Mouse (Mus musculus): Measurements from ENCODE around the gene Dzank1.

Gene Dzank1

DNA sequence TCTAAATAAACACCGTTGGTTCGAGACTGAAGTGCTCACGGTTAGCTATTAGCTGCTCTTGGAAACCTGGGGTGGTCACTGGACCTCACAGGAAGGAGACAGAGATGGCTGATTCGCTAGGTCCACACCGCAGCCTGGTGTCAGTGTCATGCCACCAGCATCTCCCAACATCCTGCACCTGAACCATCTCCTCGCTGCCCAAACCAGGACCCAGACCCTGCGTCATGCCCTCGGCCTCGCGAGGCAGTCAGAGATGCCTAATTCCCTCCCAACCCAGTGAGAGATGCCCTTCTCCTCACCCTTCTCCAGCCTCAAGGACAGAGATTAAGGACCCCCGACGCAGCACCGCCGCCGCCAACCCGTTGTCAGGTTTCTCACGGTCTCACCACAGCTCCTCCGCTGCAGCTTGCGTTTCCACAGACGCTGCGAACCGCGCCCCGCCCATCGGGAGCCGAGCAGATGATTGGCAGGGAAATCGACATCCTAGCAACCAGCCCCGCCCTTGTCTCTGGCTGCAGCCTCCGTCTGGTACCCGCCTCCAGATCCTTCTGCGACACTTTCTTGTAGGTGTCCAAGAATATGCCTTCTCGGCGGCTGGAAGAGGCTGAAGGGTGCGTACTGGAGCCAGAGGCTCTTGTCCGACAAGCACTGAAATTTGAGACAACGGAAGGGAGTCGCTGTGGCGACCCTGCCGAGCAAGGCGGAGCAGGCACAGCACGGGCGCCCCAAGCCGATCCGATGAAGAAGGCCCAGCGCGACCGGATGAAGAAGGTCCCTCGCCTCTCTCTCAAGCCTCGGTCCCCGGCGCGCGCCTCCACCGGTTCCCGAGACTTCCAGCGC, at the start of gene Dzank1, which contains the start of gene Polr3f:
TSS of gene Dzank1 (minus strand) at position 434 of the 840 bp plus-strand sequence.
TSS of gene Polr3f (plus strand) at position 738 of the 840 bp plus-strand sequence.
- peak; percentile 97 for DNase-seq (ENCODE audit: low spot score)

DNA sequence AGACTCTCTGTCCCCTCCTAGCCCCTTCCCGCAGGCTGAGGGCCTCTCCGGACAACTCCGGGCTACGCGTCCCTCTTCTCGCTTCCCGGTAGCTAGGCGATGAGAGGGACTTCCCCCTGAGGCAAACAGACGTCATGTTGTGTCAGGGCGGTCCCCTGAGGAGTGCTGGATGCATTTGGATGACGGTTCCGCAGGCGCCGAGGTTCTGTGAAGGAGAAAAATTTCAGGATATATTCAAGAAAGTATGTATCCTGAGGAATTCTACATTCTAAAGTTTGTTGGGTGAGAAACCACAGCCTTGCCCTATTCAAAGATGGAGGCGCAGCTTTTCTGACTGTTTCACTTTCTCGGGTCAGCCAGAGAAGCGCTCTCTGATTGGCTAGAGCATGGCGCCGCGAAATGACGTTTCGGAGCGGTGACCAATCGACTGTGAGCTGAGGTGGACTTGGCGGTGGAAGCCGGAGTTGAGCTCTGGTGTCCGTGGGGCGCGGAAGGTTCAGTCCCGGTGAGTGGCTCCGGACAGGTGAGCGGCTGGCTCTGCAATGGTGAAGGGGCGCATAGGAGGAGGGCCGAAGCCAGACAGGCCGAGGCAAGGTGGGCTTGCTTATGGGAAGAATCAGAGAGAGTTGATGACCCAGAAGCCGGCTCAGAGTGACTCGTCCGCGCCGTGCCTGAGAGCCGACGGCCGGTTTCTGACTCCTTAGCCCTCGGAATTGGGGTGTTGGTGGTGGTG, 28.8 kb upstream of the Dzank1 start, which contains the start of gene Sec23b:
TSS of gene Sec23b (plus strand) at position 410 of the 733 bp plus-strand sequence.
- DNase-seq (ENCODE audit: low spot score): peak; percentile 97

GRCm38 (mm10) chr2:144555286-144555819, 28.1 kb upstream of the Dzank1 start:
- DNase-seq (ENCODE audit: low spot score): no peak

- no peak for DNase-seq (ENCODE audit: low spot score)
Observed at GRCm38 (mm10) chr2:144553905-144554304, 26.7 kb upstream of the Dzank1 start.

- DNase-seq (ENCODE audit: low spot score): peak; percentile 82
Observed at GRCm38 (mm10) chr2:144550529-144550928, 23.3 kb upstream of the Dzank1 start, which contains the start of gene Rbbp9. Gene Rbbp9, minus strand, starts transcription at chr2:144550869.

DNA sequence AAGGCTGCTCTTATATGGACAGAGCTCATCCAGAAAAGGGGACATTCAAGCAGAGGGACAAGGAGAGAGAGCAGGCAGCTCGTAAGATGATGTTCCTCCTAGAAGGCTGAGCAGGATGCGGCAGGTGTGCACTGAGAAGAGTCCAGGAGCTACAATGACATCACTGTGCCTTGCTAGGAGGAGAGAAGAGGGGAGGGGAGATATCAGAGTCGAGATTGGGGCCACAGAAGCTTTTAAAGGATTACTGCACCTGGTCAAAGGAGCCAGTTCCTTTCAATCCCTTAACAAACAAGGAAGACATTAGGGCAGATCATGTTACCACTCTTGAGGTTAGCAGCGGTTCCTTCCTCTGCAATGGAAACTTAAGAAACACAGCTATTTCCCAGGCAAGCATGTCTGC, 20.3 kb upstream of the Dzank1 start:
- DNase-seq (ENCODE audit: low spot score): no peak

DNA sequence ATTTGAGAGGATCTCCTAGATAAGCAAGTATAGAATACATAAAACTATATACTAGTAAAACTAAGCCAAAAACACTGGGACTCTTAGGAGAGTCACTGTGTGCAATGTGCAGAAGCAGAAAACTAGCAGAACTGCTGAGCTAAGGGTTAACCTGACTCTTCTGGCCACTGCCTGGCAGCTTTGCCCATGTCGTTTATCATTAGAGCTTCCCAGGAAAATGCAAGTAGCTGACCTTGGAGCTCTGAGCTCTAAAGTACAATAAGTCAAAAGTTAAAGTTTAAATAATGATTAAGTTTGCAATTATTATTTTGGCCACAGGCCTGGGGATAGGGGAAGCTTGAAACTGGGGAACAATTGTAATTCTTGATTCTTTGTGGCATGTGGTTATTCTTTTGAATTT, 18.3 kb upstream of the Dzank1 start:
- DNase-seq (ENCODE audit: low spot score): no peak

DNA sequence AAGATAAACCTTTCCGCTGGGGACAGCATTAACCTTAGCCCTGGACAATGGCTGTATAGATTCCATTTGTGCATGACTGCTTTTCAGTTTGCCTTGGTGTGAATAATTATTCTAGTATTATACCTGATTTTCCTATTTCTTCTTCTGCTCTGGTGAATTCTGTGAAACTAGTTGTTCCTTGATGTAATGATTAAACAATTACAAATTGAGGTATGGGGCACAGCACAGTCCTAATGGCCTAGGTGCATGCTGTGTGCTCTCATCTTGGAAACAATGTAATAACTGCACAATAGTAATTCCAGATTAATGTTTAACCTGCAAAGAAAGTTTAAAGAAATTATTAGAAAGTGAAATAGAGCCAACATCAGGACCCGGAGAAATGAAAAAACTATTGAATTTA, 17.8 kb upstream of the Dzank1 start:
- DNase-seq (ENCODE audit: low spot score): no peak

- DNase-seq (ENCODE audit: low spot score): no peak
Observed at GRCm38 (mm10) chr2:144544630-144545029, 17.4 kb upstream of the Dzank1 start.

DNA sequence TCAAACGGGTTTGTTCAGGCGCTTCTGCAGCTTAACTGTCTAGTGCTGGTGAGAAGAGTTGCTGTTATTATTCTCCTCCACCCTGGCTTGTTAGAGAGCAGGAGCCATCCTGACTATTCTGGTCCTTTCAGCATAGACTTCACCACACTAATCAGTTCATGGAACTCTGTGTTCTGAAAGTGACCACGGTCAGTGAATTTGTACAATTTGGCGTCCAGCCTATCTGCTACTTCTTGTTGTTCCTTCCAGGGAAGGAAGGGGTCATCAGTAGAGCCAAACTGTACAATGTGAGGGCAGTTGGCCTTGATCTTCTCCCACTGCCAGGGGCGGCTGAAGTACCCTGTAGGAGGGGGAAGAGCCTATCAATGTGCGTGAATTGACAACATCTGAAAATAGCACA, 16.5 kb upstream of the Dzank1 start:
- DNase-seq (ENCODE audit: low spot score): no peak

DNA sequence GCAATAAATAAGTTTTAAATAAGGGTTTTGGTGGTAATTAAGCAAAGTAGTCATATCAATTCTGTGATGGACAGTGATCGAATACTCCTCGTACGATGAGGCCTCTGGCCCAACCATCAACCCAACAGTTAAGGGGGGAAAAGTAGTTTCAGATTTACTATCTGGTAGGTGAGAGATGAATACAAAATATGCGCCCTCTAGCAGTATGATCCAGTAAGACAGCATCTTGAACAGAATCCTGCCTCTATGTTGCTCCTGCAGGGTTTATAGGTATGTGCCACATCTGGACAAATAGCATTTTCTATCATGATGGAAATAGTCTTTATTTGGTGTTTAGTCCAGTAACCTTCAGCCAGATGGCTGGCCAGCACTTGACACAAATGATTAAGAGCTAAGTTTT, 14.0 kb upstream of the Dzank1 start:
- DNase-seq (ENCODE audit: low spot score): no peak

GRCm38 (mm10) chr2:144537123-144537522, 9.9 kb upstream of the Dzank1 start:
- DNase-seq (ENCODE audit: low spot score): no peak

GRCm38 (mm10) chr2:144527821-144528174, 584 bp upstream of the Dzank1 start:
- no peak for DNase-seq (ENCODE audit: low spot score)

- no peak for DNase-seq (ENCODE audit: low spot score)
Observed at GRCm38 (mm10) chr2:144525856-144526255, 1.4 kb downstream of the Dzank1 start.

- DNase-seq (ENCODE audit: low spot score): no peak
Observed at GRCm38 (mm10) chr2:144519772-144520171, 7.4 kb downstream of the Dzank1 start.

- DNase-seq (ENCODE audit: low spot score): no peak
Observed at GRCm38 (mm10) chr2:144514619-144515018, 12.6 kb downstream of the Dzank1 start.

DNA sequence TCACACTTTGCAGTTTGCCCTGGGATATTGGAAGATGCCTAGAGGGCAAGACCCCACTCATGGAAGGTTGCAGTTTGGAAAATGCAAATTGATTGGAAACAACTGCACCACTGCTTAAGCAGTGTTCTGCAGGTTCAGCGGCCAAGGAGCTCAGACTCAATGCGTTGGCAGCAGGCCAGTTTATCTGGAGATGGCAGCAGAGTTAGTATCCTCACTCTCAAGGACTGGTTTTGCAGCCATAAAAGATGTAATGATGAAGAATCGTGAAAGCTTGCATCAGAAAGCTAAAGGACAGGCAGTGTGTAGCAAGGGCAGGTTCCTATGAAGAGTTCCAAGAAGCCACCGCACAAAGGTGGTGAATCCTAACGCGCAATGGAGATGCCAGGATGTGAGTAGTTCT, 25.1 kb downstream of the Dzank1 start:
- no peak for DNase-seq (ENCODE audit: low spot score)

DNA sequence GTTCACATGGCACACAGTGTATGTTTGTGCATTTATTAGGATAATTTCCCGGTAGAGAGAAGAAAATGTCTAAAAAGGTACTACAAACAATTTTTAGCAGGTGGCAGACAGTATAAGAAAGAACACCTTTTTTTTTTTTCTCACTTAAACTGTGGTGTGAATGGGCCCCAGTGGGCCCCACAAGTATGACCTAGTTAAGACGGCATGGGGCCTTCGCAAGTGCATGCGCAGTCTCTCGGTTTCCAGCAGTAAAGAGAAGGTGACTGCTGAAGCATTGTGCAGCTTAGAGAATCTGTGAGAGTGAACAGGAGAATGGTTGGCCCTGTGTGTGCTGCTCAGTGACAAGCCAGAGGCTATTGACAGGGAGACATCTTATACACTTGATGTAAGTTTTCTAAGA, 37.9 kb downstream of the Dzank1 start:
- no peak for DNase-seq (ENCODE audit: low spot score)

DNA sequence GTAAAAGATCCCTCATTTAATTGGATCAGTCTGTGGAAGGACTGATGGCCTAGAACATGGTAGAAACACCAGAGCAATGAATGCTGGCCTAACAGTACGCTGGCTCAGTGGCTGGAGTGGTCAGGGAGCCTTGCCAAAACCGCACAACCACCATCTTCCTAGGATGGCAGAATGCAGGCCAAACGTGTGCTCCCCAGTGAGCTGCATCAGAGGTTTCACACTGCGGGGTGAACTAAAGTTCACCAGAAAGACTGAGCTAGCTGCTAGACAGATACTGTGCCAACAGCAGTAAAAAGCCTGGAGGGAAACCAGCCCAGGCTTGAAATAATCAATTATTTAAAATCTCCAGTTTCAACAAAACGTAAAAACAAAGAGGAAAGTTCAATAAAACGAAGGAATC, 39.7 kb downstream of the Dzank1 start:
- DNase-seq (ENCODE audit: low spot score): no peak

DNA sequence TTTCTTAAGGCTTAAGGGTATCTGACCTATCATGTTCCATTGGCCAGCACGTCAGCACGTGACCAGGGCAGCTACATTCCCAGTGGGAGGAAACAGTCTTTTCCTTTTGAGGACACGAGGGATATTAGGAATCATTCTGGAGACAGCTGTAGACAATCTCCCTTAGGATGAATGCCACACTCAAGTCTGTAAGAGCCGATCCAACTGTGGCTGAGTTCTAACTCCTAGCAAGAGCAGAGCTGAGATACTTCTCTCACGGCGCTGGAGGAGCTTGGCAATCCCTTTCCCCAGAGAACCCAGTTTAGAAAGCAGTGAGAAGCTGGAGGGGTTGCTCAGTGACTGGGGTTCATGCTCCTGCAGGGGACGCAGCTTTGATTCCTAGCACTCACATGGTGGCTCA, 41.8 kb downstream of the Dzank1 start:
- no peak for DNase-seq (ENCODE audit: low spot score)

- DNase-seq (ENCODE audit: low spot score): no peak
Observed at GRCm38 (mm10) chr2:144484084-144484483, 43.1 kb downstream of the Dzank1 start.

DNA sequence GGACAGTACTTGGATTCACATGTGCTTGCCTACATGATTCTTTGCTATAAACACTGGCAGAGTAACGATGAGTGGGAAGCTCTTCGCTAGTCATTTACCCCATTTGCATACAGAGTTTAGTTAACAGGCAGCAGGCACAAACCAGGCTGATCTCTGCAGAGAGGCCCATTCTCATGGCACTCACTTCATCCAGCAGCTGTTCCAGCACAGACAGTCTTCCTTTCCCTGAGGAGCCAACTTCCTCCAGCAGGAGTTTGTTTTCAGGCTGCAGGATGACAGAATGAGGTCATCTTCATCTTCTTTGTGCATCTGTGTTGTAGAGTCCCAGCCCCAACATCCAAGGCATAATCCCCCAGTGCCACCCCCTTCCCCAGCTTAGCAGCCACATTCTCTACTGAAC, 47.8 kb downstream of the Dzank1 start:
- no peak for DNase-seq (ENCODE audit: low spot score)

GRCm38 (mm10) chr2:144467203-144467602, 60.0 kb downstream of the Dzank1 start:
- DNase-seq (ENCODE audit: low spot score): no peak

Measured in yolk sac, embryonic 10.5 days (tissue).